Mouse (Mus musculus): ENCODE results near the gene Hapln3.

Gene Hapln3

GRCm38 (mm10) chr7:79068231-79068630 is 62.6 kb downstream of the Hapln3 start:
- no peak for DNase-seq

GRCm38 (mm10) chr7:79067466-79067865 is 63.4 kb downstream of the Hapln3 start:
- DNase-seq, result no peak
